Mouse (Mus musculus) heart, embryonic 11.5 days (tissue): ENCODE measurements around the gene Zfp523. TPM values are rescaled to one million over a fixed set of nuclear protein-coding genes. Genes with fewer than 3 reads are reported as not detected.

Experiments
- ATAC-seq: fragments of 200-750 bp; cut with Nextera tagmentation; replicated peaks from 2 replicates; pipeline ENCODE4 v1.8.0; 2017; ENCODE audit warnings: moderate library complexity; ENCODE audit not compliant: insufficient number of reproducible peaks, low FRiP score, low TSS enrichment
- H3K27ac ChIP-seq: fragments of 300-500 bp; sonication (generic); 2 replicates; pipeline ENCODE4 v1.5.1; 2014; ENCODE audit warnings: mild to moderate bottlenecking, low read depth, low read length
- H3K27me3 ChIP-seq: fragments of 300-500 bp; sonication (generic); 2 replicates; pipeline ENCODE4 v1.6.1; 2014; ENCODE audit warnings: mild to moderate bottlenecking, low read length, mixed read lengths; ENCODE audit not compliant: control insufficient read depth, insufficient read depth
- H3K36me3 ChIP-seq: fragments of 300-500 bp; sonication (generic); 2 replicates; pipeline ENCODE4 v1.6.1; 2014; ENCODE audit warnings: mild to moderate bottlenecking, low read length, moderate library complexity, mixed read lengths; ENCODE audit not compliant: control insufficient read depth, insufficient read depth
- H3K4me1 ChIP-seq: fragments of 300-500 bp; sonication (generic); 2 replicates; pipeline ENCODE4 v1.6.1; 2014; ENCODE audit warnings: low read length; ENCODE audit not compliant: control insufficient read depth, insufficient read depth
- H3K4me2 ChIP-seq: fragments of 300-500 bp; sonication (generic); 2 replicates; pipeline ENCODE4 v1.6.1; 2014; ENCODE audit warnings: mild to moderate bottlenecking, moderate library complexity
- H3K4me3 ChIP-seq: fragments of 300-500 bp; sonication (generic); 2 replicates; pipeline ENCODE4 v1.5.1; 2014; ENCODE audit warnings: low read depth, low read length
- H3K9ac ChIP-seq: fragments of 300-500 bp; sonication (generic); 2 replicates; pipeline ENCODE4 v1.6.1; 2014; ENCODE audit warnings: mild to moderate bottlenecking, low read depth, low read length, moderate library complexity
- H3K9me3 ChIP-seq: fragments of 300-500 bp; sonication (generic); replicated peaks from 2 replicates; pipeline ENCODE4 v1.6.1; 2016; ENCODE audit warnings: low read length; ENCODE audit not compliant: control insufficient read depth
- WGBS: fragments of 180-500 bp; shearing (Covaris S2); extraction: QIAGEN DNeasy Blood & Tissue Kit; methylation state at CpG from one replicate; pipeline ENCODE4 v1.1.7; 2014; ENCODE audit not compliant: insufficient replicate concordance; 5-methylcytosine and 5-hydroxymethylcytosine counted together
- polyA plus RNA-seq: library from polyadenylated mRNA; unstranded; fragments of >200 nt; fragmentation: Nextera tagmentation; extraction: Ambion mirVana; gene quantifications from 2 replicates; pipeline ENCODE4 v1.2.1, GENCODE M21; 2014

Gene Zfp523
- polyA plus RNA-seq, 1 experiment from 2014 or later, result 21.0 TPM

GRCm38 (mm10) chr17:28193559-28193958 is 16.6 kb downstream of the Zfp523 start:
- 69% methylated on average over 3 of the region's 3 CpGs for whole genome bisulfite sequencing
- H3K9ac ChIP-seq, result no peak overlapping the region
- peaks cover 23% of the 10 kb centered on the region for H3K36me3 ChIP-seq
- ATAC-seq, result no peak
- H3K4me1 ChIP-seq, result no peaks in the 10 kb centered on the region
- H3K27ac ChIP-seq, result no peak overlapping the region
- no peaks in the 10 kb centered on the region for H3K9me3 ChIP-seq
- no peak overlapping the region for H3K4me2 ChIP-seq
- H3K4me3 ChIP-seq, result no peak overlapping the region
- no peaks in the 10 kb centered on the region for H3K27me3 ChIP-seq

GRCm38 (mm10) chr17:28195033-28195432 is 18.1 kb downstream of the Zfp523 start:
- Histone ChIP-seq H3K27ac (no peak overlapping the region), H3K9me3 (no peaks in the 10 kb centered on the region), H3K4me1 (no peaks in the 10 kb centered on the region), H3K27me3 (no peaks in the 10 kb centered on the region), H3K4me3 (no peak overlapping the region), H3K36me3 (peaks cover 24% of the 10 kb centered on the region), H3K4me2 (no peak overlapping the region), H3K9ac (no peak overlapping the region)
- WGBS, result 90% methylated on average over 10 of the region's 10 CpGs
- ATAC-seq, result no peak

DNA sequence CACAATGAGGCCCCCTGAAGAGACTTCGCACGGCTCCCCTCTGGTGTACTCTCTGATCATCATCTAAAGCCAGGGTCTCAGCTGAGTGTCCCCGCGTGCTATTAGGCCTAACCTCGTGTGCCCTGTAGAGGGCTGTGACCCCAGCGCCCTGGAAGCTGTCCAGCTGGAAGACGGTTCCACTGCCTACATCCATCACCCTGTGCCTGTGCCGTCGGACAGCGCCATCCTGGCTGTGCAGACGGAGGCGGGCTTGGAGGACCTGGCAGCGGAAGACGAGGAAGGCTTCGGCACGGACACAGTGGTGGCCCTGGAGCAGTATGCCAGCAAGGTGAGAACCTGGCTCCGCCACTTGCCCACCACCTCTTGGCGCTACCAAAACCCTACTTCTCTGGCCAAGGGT is 20.7 kb downstream of the Zfp523 start:
- Histone ChIP-seq H3K4me3 (no peak overlapping the region), H3K4me1 (no peaks in the 10 kb centered on the region), H3K36me3 (peaks cover 22% of the 10 kb centered on the region), H3K27ac (no peak overlapping the region), H3K27me3 (no peaks in the 10 kb centered on the region), H3K4me2 (no peak overlapping the region), H3K9me3 (no peaks in the 10 kb centered on the region), H3K9ac (no peak overlapping the region)
- WGBS, result 79% methylated on average over 18 of the region's 18 CpGs
- no peak for ATAC-seq

DNA sequence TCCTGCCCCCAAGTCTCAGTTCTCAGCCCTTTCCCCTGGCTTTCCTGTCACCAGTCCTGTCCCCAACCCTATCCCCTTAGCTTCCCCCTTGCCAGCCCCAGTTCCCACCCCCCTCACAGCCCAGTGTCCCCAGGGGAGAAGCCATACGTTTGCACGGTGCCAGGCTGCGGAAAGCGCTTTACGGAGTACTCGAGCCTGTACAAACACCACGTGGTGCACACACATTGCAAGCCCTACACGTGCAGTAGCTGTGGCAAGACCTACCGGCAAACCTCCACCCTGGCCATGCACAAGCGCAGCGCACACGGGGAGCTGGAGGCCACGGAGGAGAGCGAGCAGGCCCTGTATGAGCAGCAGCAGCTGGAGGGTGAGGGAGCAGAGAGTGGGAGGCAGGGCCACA is 25.1 kb downstream of the Zfp523 start:
- Histone ChIP-seq H3K4me1 (peaks cover 4% of the 10 kb centered on the region; the same call in 1 of the 2 replicates), H3K4me3 (no peak overlapping the region), H3K9me3 (no peaks in the 10 kb centered on the region), H3K4me2 (no peak overlapping the region), H3K27ac (no peak overlapping the region), H3K9ac (no peak overlapping the region), H3K27me3 (no peaks in the 10 kb centered on the region), H3K36me3 (peaks cover 18% of the 10 kb centered on the region)
- WGBS, result 80% methylated on average over 14 of the region's 14 CpGs
- no peak for ATAC-seq

GRCm38 (mm10) chr17:28204052-28204720 is 27.3 kb downstream of the Zfp523 start:
- no peak for ATAC-seq
- Histone ChIP-seq H3K9ac (no peak overlapping the region), H3K27me3 (no peaks in the 10 kb centered on the region), H3K4me1 (peaks cover 13% of the 10 kb centered on the region; the same call in 1 of the 2 replicates), H3K4me3 (no peak overlapping the region), H3K9me3 (no peaks in the 10 kb centered on the region), H3K36me3 (peaks cover 15% of the 10 kb centered on the region; the same call in 1 of the 2 replicates), H3K27ac (no peak overlapping the region), H3K4me2 (no peak overlapping the region)
- WGBS, result 34% methylated on average over 14 of the region's 14 CpGs

- Histone ChIP-seq H3K36me3 (peaks cover 12% of the 10 kb centered on the region; the same call in 1 of the 2 replicates), H3K4me2 (no peak overlapping the region), H3K27me3 (no peaks in the 10 kb centered on the region), H3K4me1 (peaks cover 13% of the 10 kb centered on the region; the same call in 1 of the 2 replicates), H3K4me3 (no peak overlapping the region), H3K9me3 (no peaks in the 10 kb centered on the region), H3K27ac (no peak overlapping the region), H3K9ac (no peak overlapping the region)
- WGBS, result 85% methylated on average over 8 of the region's 8 CpGs
- no peak for ATAC-seq
These were observed 28.5 kb downstream of the Zfp523 start for GRCm38 (mm10) chr17:28205443-28205842.

- no peak overlapping the region for H3K4me2 ChIP-seq
- H3K27ac ChIP-seq, result peak overlapping the region; percentile 46; the same call in 1 of the 2 replicates
- H3K27me3 ChIP-seq, result no peaks in the 10 kb centered on the region
- 57% methylated on average over 8 of the region's 8 CpGs for WGBS
- peak overlapping the region; percentile 53; the same call in 1 of the 2 replicates for H3K9ac ChIP-seq
- H3K4me1 ChIP-seq, result peaks cover 15% of the 10 kb centered on the region; the same call in 1 of the 2 replicates
- H3K36me3 ChIP-seq, result peaks cover 7% of the 10 kb centered on the region; the same call in 1 of the 2 replicates
- no peak overlapping the region for H3K4me3 ChIP-seq
- H3K9me3 ChIP-seq, result no peaks in the 10 kb centered on the region
- ATAC-seq, result no peak
These were observed 30.2 kb downstream of the Zfp523 start for GRCm38 (mm10) chr17:28207092-28207491.

- no peaks in the 10 kb centered on the region for H3K27me3 ChIP-seq
- H3K9me3 ChIP-seq, result no peaks in the 10 kb centered on the region
- H3K4me1 ChIP-seq, result peaks cover 16% of the 10 kb centered on the region; the same call in 1 of the 2 replicates
- 19% methylated on average over 26 of the region's 26 CpGs for WGBS
- peak within 1 kb of the TSS; percentile 71 for H3K4me2 ChIP-seq
- peaks cover 4% of the 10 kb centered on the region; the same call in 1 of the 2 replicates for H3K36me3 ChIP-seq
- peak within 1 kb of the TSS; percentile 46; the same call in 1 of the 2 replicates for H3K27ac ChIP-seq
- H3K4me3 ChIP-seq, result peak within 1 kb of the TSS; percentile 39
- peak within 1 kb of the TSS; percentile 69 for H3K9ac ChIP-seq
- peak; percentile 64; the same call in 1 of the 2 replicates for ATAC-seq
These were observed 30.8 kb downstream of the Zfp523 start, which contains the start of gene Def6 for GRCm38 (mm10) chr17:28207591-28208313. TSS of gene Def6 (plus strand) at chr17:28207778.
